Mouse (Mus musculus) kidney, postnatal 14 days (tissue): Measurements from ENCODE around the gene Osbpl10.

Source experiments
- DNase-seq: peaks from one replicate; pipeline ENCODE4 v3.0.0; 2022; ENCODE audit warnings: mixed read lengths

Osbpl10 gene

DNA sequence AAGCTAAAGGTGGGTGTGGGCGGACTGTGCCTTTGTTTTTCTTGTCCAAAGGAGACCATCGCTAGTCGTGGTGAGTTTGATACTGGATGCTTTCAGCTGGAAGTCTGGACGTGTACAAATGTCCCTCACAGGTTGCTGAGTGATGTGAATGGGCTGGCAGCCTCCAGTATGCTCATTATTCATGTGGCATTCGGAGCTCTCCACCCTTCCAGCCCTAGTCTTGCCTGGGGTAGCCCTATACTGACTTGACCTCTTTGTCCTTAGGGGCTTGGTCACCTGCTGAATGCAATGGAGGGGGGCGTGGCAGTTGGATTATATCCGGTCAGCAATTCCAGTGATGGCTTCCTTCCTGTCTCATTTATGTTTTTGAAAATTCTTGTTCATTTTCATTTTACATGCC is 56.4 kb downstream of the Osbpl10 start:
- no peak for DNase-seq

DNA sequence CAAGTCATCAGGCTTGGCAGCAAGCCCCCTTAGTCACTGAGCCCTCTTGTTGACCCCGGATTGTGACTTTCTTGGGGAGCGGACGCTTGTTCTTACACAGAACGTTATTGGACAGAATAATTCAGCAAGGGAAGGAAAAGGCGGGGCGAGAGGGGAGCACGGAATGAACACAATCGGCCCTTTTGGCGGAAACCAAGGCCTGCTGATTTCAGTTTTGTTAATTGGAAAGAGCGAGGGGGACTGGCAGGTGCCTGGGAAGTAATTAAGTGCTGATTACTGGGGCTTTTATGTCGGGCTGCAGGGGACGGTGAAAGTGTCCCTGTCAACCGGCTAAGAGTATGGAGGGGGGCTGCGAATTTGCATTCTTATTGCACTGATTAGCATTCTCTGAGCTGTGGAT is 59.8 kb downstream of the Osbpl10 start:
- peak; percentile 34 for DNase-seq

DNA sequence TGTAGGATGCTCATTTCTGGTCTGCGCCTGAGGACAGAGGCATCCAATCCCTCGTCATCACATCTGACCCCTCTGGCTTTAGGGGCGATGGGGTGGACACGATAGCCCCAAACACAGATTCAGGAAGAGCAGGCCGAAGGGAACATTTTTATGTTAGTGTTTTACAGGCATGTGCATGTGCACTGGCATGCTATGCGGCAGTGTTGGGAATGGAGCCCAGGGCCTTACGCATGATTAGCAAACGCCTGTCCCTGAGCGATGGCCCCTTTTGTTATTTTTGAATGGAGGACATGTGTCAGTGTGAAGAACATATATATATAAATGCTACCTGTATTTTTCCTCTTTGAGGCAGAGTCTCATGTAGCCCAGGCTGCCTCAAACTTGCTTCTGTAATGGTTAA is 60.3 kb downstream of the Osbpl10 start:
- no peak for DNase-seq

DNA sequence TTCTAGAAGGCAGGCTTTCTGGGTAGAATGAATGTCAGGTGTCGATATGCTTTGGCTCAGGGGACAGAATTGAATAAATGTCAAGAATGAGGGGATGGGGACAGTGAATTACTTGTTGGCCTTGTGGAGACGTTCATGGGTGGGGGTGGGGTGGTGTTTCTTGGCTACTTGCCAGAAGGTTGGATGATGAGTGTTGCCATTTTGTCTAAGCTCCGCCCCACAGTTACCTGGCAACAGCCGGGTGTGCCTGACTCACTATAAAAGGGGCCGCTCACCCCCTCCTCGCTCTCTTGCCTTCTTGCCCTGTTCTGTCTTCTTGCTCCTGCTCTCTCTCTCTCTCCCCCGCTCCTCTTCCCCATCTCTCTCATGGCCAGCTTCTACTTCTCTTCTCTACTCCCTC is 60.9 kb downstream of the Osbpl10 start:
- DNase-seq = no peak

DNA sequence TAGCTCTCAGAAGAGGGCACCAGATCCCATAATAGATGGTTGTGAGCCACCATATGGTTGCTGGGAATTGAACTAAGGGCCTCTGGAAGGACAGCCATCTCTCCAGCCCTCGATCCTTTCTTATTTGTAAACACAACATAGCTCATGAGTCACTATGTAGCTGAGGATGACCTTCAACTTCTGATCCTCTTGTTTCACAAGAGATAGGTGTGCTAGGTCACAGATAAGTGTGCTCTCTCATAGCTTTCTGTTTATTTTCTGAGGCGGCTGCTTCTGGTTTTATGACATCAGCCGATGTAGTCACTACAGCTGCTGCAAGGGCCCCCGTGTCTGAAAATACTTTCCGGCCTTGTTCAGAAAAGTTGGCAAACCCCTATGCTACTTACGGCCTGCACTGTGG is 64.2 kb downstream of the Osbpl10 start:
- DNase-seq = no peak

DNA sequence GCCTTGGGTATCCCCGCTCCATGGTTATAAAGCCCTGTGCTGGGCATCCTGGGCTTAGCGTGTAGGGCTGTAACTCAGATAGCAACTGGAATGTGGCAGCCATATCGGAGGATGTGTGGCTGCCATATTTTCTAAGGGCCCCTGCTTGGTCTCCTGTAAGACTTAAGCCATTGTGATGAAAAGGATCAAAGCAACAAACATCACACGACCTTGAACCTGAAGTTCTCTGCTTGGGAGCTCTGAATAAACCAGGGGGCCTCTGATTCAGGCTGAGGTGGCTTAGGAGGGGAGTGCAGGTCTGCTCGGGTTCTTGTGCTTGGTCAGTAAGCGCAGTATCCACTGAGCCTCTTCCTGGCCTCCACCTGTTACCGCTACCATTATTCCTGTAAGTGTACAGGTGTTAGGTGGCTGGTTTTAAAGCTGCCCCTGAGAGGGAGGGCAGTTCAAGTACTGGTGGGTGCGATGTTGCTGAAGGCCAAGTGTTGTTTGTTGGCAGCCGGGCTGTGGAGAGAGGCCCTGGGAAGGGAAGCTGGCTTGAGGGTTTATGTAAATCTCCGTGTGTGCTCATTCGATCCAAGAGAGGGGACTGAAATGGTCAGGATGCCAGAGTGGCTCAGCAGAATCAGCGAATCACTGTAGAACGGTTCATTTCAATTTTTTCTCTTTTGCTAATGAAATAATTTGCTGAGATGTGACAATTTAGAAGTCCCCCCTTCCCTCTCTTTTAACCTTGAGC is 64.8 kb downstream of the Osbpl10 start:
- no peak for DNase-seq

DNA sequence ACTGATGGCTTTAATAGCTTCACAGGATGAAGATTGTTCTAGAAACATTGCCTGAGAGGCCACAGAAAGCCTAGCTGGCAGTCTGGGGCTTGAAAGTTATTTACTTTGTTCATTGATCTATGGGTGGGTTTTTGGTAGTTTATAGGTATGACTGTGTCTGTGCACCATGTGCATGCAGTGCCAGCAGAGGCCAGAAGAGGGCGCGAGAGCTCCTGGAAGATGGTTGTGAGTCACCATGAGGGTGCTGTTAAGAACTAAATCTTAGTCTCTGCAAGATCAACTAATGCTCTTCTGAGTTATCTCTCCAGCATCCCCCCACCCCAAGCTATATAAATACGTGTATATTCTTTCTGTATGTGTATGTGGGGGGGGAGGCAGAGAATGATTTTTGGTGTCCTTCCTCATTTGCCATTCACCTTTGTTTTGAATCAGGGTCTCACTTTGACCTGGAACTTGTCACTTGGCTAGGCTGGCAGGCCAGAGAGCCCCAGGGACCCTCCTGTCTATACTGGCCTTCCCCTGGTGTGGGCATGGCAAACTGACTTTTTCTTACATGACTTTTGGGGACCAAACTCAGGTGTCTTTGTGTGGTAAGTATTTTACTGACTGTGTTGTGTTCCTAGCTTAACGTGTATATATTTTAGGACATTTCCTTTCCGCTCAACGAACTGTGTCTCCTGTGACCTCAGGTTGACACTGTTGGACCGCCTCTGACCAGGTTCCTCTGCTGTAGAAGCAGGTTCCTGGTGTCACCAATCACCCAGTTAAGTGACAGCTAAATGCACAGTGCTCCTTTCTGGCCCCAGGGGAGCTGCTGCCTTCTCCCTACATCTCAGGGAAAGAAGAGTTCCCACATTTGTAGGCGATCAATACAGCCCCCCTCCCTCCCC is 65.8 kb downstream of the Osbpl10 start:
- DNase-seq = no peak

DNA sequence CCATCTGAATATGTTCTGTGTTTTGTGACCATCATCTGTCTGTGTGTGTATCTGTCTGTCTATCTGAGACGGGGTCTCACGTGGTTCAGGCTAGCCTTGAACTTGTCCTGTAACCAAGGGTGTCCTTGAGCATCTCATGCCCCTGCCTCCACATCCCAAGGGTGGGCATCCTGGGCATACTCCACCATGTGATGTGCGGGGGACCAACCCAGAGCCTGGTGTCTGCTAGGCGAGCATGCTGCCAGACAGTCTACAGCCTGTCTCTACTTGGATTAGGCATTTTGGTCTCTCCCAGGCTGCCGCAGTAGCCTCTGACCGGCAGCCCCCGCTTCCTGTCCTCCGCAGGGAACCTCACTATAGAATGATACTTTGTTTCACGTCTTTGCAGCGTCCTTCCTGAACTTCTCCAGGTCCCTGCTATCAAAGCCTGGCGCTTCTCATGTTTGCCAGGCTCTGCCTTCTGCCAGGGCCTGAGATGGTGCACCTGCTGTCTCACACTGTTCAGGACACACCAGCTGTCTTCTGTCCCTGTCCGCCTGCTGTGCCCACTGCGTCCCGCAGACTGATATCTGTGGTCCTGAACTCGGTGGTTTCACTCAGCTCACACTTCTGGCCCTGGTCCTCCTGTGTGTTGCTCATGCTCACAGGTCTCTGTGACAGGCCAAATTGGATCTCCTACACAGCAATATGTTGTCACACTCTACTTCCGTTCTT is 66.9 kb downstream of the Osbpl10 start:
- DNase-seq = no peak

DNA sequence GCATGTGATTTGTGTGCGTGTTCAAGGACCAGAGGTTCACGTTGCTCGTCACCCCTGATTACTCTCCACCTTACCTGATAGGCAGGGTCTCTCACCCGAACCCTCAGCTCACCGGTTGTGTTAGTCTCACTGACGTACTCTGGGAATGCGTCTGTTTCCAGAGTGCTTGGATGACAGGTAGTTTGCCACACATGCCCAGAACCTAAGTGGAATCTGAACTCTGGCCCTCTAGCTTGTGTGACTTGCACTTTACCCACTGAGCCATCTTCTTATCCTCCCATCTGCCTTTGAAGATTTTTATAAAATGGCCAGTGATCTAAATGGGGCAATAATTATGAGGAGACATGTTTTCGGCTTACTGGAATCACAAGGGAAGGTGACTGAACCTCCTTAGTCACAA is 68.3 kb downstream of the Osbpl10 start:
- DNase-seq = no peak

DNA sequence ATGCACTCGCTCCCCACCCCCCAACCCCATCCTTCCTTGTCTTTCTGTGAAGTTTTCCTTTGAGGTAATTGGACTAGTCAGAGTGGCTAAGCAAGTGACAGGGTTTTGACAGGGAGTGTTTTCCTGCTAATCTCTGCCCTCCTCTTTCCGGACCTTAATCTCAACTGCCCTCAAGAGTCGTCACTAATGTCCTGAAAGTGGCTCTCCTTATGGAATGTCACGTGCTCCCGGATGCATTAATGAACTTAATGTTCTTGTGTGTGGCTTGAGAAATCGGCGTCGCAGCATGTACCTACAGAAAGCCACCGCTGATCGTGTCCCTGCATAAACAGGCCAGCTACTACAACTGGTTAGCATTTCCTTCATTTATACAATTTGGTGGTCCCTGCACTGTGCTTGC is 70.0 kb downstream of the Osbpl10 start:
- peak; percentile 14 for DNase-seq

DNA sequence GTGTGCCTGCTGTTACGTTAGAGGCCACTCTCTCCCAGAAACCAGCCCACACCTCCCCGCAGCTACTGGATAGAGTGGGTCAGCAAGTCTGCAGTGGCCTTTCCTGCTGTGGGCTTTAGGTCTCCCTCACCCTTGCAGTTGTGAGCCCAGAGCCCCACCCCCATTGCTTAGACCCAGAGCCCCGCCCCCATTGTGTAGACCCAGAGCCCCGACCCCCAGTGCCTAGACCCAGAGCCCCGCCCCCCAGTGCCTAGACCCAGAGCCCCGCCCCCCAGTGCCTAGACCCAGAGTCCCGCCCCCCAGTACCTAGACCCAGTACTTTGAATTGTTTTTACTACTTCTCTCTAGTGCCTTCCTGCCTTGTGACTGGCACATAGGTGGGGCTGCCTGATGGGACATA is 70.5 kb downstream of the Osbpl10 start:
- no peak for DNase-seq

DNA sequence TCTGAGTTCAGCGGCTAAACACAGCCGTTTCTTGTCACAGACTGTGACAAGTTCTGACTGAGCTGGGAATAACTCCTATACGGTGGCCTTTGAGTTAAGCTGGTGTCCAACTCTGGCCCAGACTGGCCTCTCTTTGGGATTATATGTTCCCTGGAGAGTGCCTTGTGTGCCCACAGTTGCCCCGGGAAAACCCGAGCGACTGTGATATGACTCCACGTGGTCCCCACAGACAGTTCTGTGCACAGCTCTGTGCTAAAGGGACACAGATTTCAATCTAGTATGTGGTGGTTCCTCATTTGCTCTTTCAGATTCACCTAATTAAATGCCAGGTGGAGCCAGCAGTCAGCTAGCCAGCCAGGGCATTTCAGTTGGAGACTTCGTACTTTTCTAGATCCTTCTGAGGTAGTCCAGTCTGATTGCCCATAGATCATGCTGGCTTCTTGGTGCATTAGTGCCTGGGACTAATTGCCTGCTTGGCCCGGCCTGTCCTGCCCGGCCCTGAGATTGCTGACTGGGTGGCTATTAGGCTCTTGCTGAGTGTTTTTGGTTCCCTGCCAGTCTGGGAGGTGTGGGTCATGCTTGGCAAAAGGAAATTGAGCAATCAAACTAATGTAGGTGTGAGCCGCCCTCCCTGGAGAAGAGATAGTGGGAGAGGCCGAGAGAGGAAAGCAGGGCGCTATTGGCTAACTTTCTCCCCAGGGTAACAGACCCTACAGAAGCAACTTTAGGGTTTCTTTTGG is 71.8 kb downstream of the Osbpl10 start:
- DNase-seq = peak; percentile 86

DNA sequence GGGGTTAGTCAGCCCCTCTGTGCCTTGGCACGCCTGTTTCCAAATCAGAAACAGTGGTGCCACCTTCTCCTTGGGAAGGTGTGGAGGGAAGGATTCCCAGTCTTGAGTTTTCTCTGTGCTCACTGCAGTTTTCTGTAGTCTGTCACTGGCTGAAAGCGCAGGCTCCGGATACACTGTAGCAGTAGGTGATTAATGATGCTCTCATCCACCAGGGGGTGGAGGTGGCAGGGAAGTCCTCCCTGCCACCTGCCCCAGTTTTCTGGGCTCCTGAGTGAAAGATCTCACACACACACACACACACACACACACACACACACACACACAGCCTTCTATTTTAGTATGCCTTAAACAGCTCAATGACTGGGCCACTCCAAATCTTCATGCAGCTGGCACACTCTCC is 73.6 kb downstream of the Osbpl10 start:
- DNase-seq = no peak

DNA sequence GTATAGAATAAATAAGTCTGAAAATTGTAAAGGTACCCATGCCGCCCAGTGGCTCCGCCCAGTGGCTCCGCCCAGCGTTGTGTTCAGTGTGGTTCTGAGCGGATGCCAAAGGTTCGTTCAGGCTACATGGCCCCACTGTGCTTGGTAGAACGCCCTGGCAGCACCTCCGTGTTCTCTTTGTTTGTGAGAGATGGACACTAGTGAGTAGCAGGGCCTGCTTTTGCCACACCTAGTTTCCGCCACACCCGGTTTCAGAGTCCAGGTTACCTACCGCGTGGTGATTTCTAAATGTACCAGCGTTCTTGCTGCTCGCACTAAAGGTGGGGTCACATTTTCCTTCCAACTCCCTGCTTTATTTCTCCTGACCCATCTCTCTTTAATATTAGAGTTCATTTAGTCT is 75.4 kb downstream of the Osbpl10 start:
- no peak for DNase-seq

DNA sequence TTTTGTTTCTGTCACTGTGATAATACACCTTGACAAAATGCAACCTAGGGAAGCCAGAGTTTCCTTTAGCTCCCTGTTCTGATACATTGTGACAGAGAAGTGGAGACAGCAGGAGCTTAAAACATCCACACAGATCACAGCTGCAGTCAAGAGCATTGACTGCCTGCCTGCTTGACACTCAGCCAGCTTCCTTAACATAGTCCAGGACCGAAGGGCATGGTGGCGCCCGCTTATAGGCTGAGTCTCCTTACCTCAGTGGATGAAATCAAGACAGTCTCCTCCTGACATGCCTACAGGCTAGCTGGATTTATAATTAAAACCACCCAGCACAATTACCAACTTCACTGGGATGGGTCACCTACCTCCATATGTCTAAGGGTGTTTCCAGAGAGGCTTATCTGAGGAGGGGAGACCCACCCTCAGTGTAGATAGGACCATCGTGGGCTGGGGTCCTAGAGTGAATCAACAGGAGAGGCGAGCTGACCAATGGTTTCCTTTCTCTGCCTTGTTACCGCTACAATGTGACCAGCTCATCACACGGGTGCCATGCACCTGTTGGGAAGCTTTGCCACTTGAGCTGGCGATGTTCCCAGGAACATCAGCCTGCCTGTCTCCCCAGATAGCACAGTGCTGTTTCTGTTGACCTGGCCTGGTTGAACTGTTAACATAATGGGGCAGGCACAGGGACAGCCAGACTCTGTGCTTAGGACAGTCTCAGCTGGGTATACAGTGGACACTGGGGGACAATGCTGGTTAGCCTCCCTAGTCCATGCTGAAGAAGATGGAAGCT is 76.9 kb downstream of the Osbpl10 start:
- no peak for DNase-seq

DNA sequence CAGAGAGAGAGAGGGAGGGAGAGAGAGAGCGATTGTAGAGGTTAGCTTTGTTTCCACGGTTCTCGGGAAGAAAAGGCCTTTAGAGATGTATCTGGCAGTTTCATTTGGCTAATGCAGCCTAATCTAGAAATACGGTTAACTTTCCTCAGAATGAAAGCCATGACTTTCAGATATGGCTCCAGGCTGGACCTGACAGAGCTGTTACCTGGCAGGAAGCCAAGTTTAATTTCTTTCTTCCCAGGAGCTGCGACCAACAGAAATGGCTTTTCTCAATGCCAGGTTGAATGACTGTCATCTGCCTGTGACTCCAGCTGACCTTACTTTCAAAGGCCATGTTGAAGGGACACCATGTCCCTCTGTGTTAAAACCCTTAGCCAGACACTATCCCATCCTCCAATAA is 80.4 kb downstream of the Osbpl10 start:
- no peak for DNase-seq

DNA sequence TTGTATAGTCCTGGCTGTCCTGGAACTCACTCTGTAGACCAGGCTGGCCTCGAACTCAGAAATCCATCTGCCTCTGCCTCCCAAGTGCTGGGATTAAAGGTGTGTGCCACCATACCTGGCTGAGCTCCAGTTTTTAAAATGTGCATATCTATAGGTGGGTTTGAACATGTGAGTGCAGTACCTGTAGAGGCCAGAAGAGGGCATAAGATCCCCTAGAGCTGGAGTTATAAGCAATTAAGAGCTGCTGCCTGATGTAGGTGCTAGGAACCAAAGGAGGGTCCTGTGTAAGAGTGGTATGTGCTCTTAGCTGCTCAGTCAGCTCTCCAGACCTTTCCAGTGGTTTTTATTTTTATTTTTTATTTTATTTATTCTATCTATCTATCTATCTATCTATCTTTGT is 86.5 kb downstream of the Osbpl10 start:
- DNase-seq = no peak

DNA sequence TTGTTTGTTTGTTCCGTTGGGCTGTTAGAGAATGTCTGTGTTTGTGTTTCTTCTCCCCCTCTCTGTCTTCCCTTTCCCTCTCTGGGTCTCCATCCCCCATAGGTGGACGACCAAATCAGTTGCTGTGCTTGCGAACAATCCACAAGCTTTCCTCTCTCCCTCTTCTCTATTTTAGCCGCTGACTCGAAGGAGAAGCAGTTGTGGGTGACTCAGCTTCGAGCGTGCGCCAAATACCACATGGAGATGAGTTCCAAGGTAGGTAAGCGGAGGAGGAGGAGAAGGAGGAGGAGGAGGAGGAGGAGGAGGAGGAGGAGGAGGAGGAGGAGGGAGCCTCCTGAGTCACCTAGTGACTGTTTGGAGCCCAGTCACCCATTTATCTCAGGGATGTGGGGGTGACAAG is 88.7 kb downstream of the Osbpl10 start:
- no peak for DNase-seq

DNA sequence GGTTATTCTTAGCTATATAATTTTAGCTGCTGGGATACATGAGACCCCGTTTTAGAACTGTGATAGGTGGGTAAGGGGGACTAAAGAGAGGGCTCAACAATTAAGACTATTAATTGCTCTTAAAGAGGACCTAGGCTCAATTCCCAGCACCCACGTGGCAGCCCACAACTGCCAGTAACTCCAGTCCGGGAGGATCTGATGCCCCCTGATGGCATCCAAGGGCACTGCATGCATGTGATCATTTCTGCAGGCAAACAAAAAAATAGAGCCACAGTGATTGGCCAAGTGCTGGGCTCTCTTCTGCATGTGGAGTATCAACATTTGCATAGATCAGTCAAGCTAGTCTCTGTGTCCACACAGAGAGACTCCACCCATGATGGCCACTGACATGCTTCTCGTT is 96.8 kb downstream of the Osbpl10 start:
- DNase-seq = no peak

DNA sequence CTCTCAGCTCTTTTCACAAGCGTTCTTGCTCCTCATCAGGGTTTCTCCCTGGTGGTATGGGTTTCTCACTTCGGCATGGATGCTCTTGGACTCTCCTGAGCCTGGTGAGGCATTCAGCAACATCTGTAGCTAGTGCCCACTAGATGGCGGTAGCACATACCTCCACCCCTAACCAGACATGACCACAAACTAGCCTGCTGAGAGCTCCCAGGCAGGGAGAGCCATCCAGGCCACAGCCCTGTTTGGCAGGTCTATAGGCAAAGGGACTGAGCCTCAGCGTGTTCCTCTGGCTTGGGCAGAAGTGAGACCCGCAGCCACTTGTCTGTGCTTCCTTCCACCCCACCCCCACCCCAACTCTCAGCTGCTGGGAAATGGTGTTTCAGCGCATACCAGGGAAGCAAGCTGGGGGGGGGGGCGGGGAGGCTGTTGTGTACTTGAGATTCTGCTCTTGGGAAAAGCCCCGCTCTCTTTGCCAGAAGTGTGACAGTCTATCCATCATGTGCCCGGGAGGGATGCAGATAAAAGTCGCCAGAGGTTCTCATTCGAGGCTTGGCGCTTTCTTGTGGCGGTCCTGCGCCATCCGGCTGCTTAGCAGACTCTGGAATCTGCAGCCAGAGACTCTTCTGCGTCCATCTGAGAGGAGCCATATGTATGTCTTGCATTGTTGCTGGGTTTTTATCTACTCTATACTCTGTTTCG is 110.1 kb downstream of the Osbpl10 start:
- peak; percentile 84 for DNase-seq

DNA sequence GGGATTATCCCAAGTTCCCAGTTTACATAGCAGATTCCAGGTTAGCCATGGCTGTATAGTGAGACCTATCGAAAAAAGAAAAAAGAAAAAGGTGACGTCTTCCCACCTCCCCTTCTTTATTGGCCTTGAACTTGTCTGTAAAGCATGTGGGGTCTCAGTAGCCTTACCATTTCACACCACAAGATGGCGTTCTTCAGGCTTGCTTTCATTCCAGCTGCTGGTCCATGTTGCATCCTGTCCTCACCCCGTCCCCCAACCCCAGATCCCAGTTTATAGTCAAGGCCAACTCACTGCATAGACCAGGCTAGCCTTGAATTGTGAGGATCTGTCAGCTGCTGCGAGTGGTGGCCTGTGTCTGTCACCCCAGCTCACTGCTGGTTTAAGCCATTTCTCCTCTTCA is 111.3 kb downstream of the Osbpl10 start:
- no peak for DNase-seq

DNA sequence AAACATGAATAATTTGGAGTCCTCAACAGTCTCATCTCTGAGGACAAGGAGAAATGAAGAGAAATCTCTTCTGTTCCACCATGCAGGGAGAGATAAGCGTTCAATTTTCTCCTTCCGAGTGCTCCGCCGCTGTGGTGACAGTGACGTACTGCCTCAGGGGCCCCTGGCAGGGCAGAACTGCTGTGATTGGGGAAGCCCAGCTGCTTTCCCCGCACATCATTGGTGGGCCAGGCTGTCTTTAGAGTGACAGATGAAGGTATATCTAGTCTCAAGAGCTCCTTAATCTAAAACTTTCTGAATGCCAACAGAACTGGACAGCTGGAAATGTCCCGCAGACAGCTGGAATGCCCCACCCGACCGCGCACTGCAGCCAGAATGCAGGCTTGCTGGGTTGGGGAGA is 118.1 kb downstream of the Osbpl10 start:
- no peak for DNase-seq
